Mouse (Mus musculus) myocyte (in vitro differentiated cells): ENCODE data around the gene Rpa2. TPM values are rescaled to one million over a fixed set of nuclear protein-coding genes. Genes with fewer than 3 reads are reported as not detected.
"Not testable (repeated sequence)": the region's sequence is repeated elsewhere in the genome, so short reads cannot be mapped to it uniquely, and the experiment has no call there.

Experiments used
- H3K27me3 ChIP-seq: one replicate; pipeline ENCODE4 v1.6.1; 2011; ENCODE audit not compliant: control insufficient read depth, insufficient read depth, insufficient read length
- H3K36me3 ChIP-seq: one replicate; pipeline ENCODE4 v1.6.1; 2011; ENCODE audit not compliant: control insufficient read depth, insufficient read depth
- H3K4me2 ChIP-seq: one replicate; pipeline ENCODE4 v1.6.1; 2011; ENCODE audit warnings: low read depth, control low read depth
- H3K4me3 ChIP-seq: one replicate; pipeline ENCODE4 v1.5.1; 2011; ENCODE audit warnings: mild to moderate bottlenecking, control low read depth, moderate library complexity
- H3K79me2 ChIP-seq: one replicate; pipeline ENCODE4 v1.6.1; 2011; ENCODE audit not compliant: control insufficient read depth, insufficient read depth
- H3ac ChIP-seq: one replicate; pipeline ENCODE4 v1.6.1; 2011; ENCODE audit not compliant: control insufficient read depth, insufficient read length
- CEBPB ChIP-seq: IDR thresholded peaks from 2 replicates; pipeline ENCODE4 v1.6.1; 2011; ENCODE audit warnings: mild to moderate bottlenecking, moderate library complexity; ENCODE audit not compliant: poor library complexity, insufficient read depth, severe bottlenecking
- E2F4 ChIP-seq: IDR thresholded peaks from one replicate; pipeline ENCODE4 v1.6.1; 2011; ENCODE audit warnings: mild to moderate bottlenecking, control low read depth, moderate library complexity; ENCODE audit not compliant: insufficient read depth
- MAX ChIP-seq: IDR thresholded peaks from one replicate; pipeline ENCODE4 v1.6.1; 2011; ENCODE audit warnings: low read depth, mild to moderate bottlenecking, control low read depth
- MYOD1 ChIP-seq, 3 experiments: IDR thresholded peaks; one replicate each; pipeline ENCODE4 v1.6.1; 2011; ENCODE audit warnings: control low read depth in 2 of 3, low read depth in 2 of 3, mild to moderate bottlenecking in 2 of 3, moderate library complexity in 1 of 3; ENCODE audit not compliant: insufficient read length in 2 of 3, control insufficient read depth in 1 of 3
- MYOG ChIP-seq, 3 experiments: IDR thresholded peaks; one replicate each; pipeline ENCODE4 v1.6.1; 2011; ENCODE audit warnings: control low read depth in 2 of 3, low read depth in 2 of 3, mild to moderate bottlenecking in 2 of 3; ENCODE audit not compliant: insufficient read length in 2 of 3, control insufficient read depth in 1 of 3, insufficient read depth in 1 of 3
- POLR2A ChIP-seq: IDR thresholded peaks from one replicate; pipeline ENCODE4 v1.6.1; 2011; ENCODE audit warnings: low read depth, mild to moderate bottlenecking, control low read depth, moderate library complexity; ENCODE audit not compliant: insufficient read length
- POLR2AphosphoS2 ChIP-seq: IDR thresholded peaks from one replicate; pipeline ENCODE4 v1.6.1; 2011; ENCODE audit warnings: low read depth, control low read depth; ENCODE audit not compliant: insufficient read length
- REST ChIP-seq: IDR thresholded peaks from one replicate; pipeline ENCODE4 v1.6.1; 2011; ENCODE audit warnings: mild to moderate bottlenecking, control low read depth, moderate library complexity; ENCODE audit not compliant: insufficient read depth, insufficient read length
- SRF ChIP-seq: IDR thresholded peaks from one replicate; pipeline ENCODE4 v1.6.1; 2011; ENCODE audit warnings: low read depth; ENCODE audit not compliant: control insufficient read depth, insufficient read length
- TCF12 ChIP-seq: IDR thresholded peaks from one replicate; pipeline ENCODE4 v1.6.1; 2011; ENCODE audit warnings: mild to moderate bottlenecking, control low read depth; ENCODE audit not compliant: poor library complexity, insufficient read depth, severe bottlenecking
- TCF3 ChIP-seq: IDR thresholded peaks from one replicate; pipeline ENCODE4 v1.6.1; 2011; ENCODE audit warnings: low read depth, control low read depth; ENCODE audit not compliant: insufficient read length
- USF1 ChIP-seq: IDR thresholded peaks from one replicate; pipeline ENCODE4 v1.6.1; 2011; ENCODE audit warnings: low read depth, mild to moderate bottlenecking, control low read depth, moderate library complexity
- polyA plus RNA-seq: library from polyadenylated mRNA; unstranded; fragments of >200 nt; fragmentation: generic; extraction: Trizol; gene quantifications from one replicate; pipeline ENCODE4 v1.2.1, GENCODE M21; 2012; ENCODE audit warnings: missing spikeins

Rpa2 gene
- polyA plus RNA-seq, 1 experiment: 13.9 TPM

- Histone ChIP-seq H3K27me3 (peaks cover 3% of the 10 kb centered on the region), H3K4me2 (no peak overlapping the region), H3K36me3 (no peaks in the 10 kb centered on the region), H3K79me2 (no peaks in the 10 kb centered on the region), H3K4me3 (no peak overlapping the region), H3ac (no peak overlapping the region)
- TF ChIP-seq SRF: no peak
- TF ChIP-seq CEBPB: no peak
- TF ChIP-seq TCF3: no peak
- no peak for TF ChIP-seq TCF12
- TF ChIP-seq MYOG (IDR thresholded peaks at IDR 0.05; ENCODE audit: control insufficient read depth in 1 of 3, insufficient read depth in 1 of 3, insufficient read length in 2 of 3, low read depth in 2 of 3): no peak
- no peak for TF ChIP-seq MAX
- no peak for TF ChIP-seq POLR2A
- no peak for TF ChIP-seq USF1
Measured at GRCm38 (mm10) chr4:132798028-132798427, 29.9 kb downstream of the Rpa2 start.

DNA sequence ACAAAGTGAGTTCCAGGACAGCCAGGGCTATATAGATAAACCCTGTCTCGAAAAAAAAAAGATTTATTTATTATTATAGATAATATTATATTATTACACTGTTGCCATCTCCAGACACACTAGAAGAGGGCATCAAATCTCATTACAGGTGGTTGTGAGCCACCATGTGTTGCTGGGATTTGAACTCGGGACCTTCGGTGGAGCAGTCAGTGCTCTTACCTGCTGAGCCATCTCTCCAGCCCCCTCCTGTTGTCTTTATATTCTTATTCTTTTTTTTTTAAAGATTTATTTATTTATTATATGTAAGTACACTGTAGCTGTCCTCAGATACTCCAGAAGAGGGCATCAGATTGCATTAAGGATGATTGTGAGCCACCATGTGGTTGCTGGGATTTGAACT lies 30.5 kb downstream of the Rpa2 start:
- not testable (repeated sequence) for H3K4me3 ChIP-seq, H3K4me2 ChIP-seq, H3ac ChIP-seq, H3K79me2 ChIP-seq, H3K36me3 ChIP-seq, H3K27me3 ChIP-seq

DNA sequence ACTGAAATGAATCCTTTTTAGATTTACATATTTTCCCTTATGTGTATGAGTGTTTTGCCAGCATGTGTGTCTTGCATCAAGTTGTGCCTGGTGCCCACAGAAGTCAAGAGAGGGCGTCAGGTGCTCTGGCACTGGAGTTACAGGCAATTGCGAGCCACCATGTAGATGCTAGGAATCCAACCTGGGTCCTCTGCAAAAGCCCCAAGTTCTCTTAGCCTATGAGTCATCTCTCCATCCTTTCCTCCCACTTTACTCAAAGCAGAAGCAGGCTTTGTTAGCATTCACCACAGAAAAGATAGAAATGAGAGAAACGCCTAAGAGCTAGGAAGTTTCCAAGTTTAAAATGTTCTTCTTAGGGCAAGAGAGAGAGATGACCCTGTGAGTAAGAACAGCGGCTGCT lies 31.7 kb downstream of the Rpa2 start:
- Histone ChIP-seq H3ac (no peak overlapping the region), H3K4me3 (no peak overlapping the region), H3K79me2 (no peaks in the 10 kb centered on the region), H3K36me3 (no peaks in the 10 kb centered on the region), H3K27me3 (peaks cover 3% of the 10 kb centered on the region), H3K4me2 (no peak overlapping the region)
- TF ChIP-seq SRF (no peak), MYOD1 (IDR thresholded peaks at IDR 0.05; ENCODE audit: control insufficient read depth in 1 of 3, insufficient read length in 2 of 3, low read depth in 2 of 3) (no peak), USF1 (no peak), E2F4 (no peak), REST (no peak), POLR2A (no peak), TCF12 (no peak), MAX (no peak), MYOG (IDR thresholded peaks at IDR 0.05; ENCODE audit: control insufficient read depth in 1 of 3, insufficient read depth in 1 of 3, insufficient read length in 2 of 3, low read depth in 2 of 3) (no peak), POLR2AphosphoS2 (no peak), CEBPB (no peak), TCF3 (no peak)

- Histone ChIP-seq H3K36me3 (no peaks in the 10 kb centered on the region), H3K4me3 (no peak overlapping the region), H3K4me2 (no peak overlapping the region), H3K27me3 (peaks cover 3% of the 10 kb centered on the region), H3K79me2 (no peaks in the 10 kb centered on the region), H3ac (no peak overlapping the region)
- TF ChIP-seq TCF3 (no peak), POLR2A (no peak), MAX (no peak), E2F4 (no peak), TCF12 (no peak), USF1 (no peak), MYOD1 (IDR thresholded peaks at IDR 0.05; ENCODE audit: control insufficient read depth in 1 of 3, insufficient read length in 2 of 3, low read depth in 2 of 3) (no peak), REST (no peak), POLR2AphosphoS2 (no peak), SRF (no peak), MYOG (IDR thresholded peaks at IDR 0.05; ENCODE audit: control insufficient read depth in 1 of 3, insufficient read depth in 1 of 3, insufficient read length in 2 of 3, low read depth in 2 of 3) (no peak), CEBPB (no peak)
Measured at GRCm38 (mm10) chr4:132801176-132802077, 33.3 kb downstream of the Rpa2 start.

DNA sequence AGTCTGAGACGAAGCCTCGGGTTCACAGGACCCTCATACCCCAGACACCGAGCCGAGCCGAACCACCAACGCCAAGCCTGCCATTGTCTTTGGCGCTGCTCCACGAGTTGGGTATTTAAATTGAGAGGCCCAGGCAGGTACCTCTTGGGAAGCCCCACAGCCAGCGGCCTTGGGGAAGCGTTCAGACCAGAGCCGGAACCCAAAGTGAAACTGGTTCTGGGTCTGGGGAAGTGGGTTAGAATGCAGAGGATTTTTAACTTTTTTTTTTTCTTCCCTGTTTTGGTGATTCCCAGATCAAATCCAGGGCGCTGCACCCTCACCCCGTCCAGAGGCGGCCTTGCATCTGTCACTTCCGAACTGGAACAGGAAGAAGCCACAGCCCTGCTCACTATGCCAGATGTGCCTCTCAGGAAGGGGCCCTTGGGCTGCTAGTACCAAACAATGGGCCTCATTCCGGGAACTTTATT lies 34.1 kb downstream of the Rpa2 start:
- H3K36me3 ChIP-seq: no peaks in the 10 kb centered on the region
- H3K4me3 ChIP-seq: no peak overlapping the region
- no peaks in the 10 kb centered on the region for H3K79me2 ChIP-seq
- peaks cover 3% of the 10 kb centered on the region for H3K27me3 ChIP-seq
- H3K4me2 ChIP-seq: no peak overlapping the region
- TF ChIP-seq TCF3 (no peak), REST (no peak), POLR2AphosphoS2 (no peak), TCF12 (no peak), POLR2A (no peak), MAX (no peak), MYOG (IDR thresholded peaks at IDR 0.05; ENCODE audit: control insufficient read depth in 1 of 3, insufficient read depth in 1 of 3, insufficient read length in 2 of 3, low read depth in 2 of 3) (no peak), USF1 (no peak), MYOD1 (IDR thresholded peaks at IDR 0.05; ENCODE audit: control insufficient read depth in 1 of 3, insufficient read length in 2 of 3, low read depth in 2 of 3) (no peak), SRF (no peak)
- H3ac ChIP-seq: no peak overlapping the region
